Mouse (Mus musculus) G1E (cell line): ENCODE measurements at regions not wholly inside any gene's neighbourhood (a gene's known extent, or its start where the extent isn't known, plus 50 kb on each side); places are given as distances from the start of the nearest gene placed in this dataset.

Source experiments
- ATAC-seq: 2 replicates; pipeline ENCODE4 v1.8.0; 2016; ENCODE audit warnings: mild to moderate bottlenecking; ENCODE audit not compliant: insufficient number of reproducible peaks, poor library complexity, low FRiP score, severe bottlenecking; ENCODE audit errors: extremely low read depth
- DNase-seq: peaks from one replicate; pipeline ENCODE4 v3.0.0; 2012; ENCODE audit warnings: low spot score
- H3K27me3 ChIP-seq: 2 replicates; pipeline ENCODE4 v1.6.1; 2012; ENCODE audit warnings: mild to moderate bottlenecking, low read length, inconsistent platforms; ENCODE audit not compliant: insufficient read depth
- H3K36me3 ChIP-seq: replicated peaks from 2 replicates; pipeline ENCODE3; 2012; ENCODE audit warnings: mild to moderate bottlenecking, inconsistent platforms
- H3K4me1 ChIP-seq: 2 replicates; pipeline ENCODE4 v1.6.1; 2012; ENCODE audit warnings: low read depth, low read length, inconsistent platforms, mixed read lengths; ENCODE audit not compliant: insufficient read depth
- H3K4me3 ChIP-seq: 2 replicates; pipeline ENCODE4 v1.5.1; 2012; ENCODE audit warnings: low read depth, mild to moderate bottlenecking, inconsistent platforms, low read length, moderate library complexity, mixed read lengths
- H3K9me3 ChIP-seq: replicated peaks from 2 replicates; pipeline ENCODE4 v1.6.1; 2012; ENCODE audit warnings: inconsistent platforms
- CTCF ChIP-seq: IDR thresholded peaks from 2 replicates; pipeline ENCODE4 v1.5.1; 2012; ENCODE audit warnings: low read depth, low read length, inconsistent platforms, mixed read lengths
- GATA1 ChIP-seq: IDR thresholded peaks from 2 replicates; pipeline ENCODE4 v1.6.1; 2012; ENCODE audit warnings: borderline replicate concordance, low read length, inconsistent platforms, mixed read lengths
- GATA2 ChIP-seq: IDR thresholded peaks from 2 replicates; pipeline ENCODE4 v1.6.1; 2012; ENCODE audit warnings: low read depth, low read length, inconsistent platforms, borderline replicate concordance
- POLR2AphosphoS5 ChIP-seq: IDR thresholded peaks from 2 replicates; pipeline ENCODE4 v1.6.1; 2012; ENCODE audit warnings: low read depth, low read length, inconsistent platforms; ENCODE audit not compliant: insufficient replicate concordance
- TAL1 ChIP-seq: conservative IDR thresholded peaks from 2 replicates; pipeline ENCODE4 v1.6.1; 2012; ENCODE audit warnings: low read depth, low read length, inconsistent platforms, mixed read lengths

- TF ChIP-seq CTCF: no peak
- DNase-seq: no peak
- Histone ChIP-seq H3K9me3 (no peaks in the 10 kb centered on the region), H3K4me1 (peaks cover 4% of the 10 kb centered on the region; the same call in 1 of the 2 replicates), H3K27me3 (peaks cover 5% of the 10 kb centered on the region; the same call in 1 of the 2 replicates), H3K4me3 (no peak overlapping the region), H3K36me3 (no peaks in the 10 kb centered on the region)
- no peak for ATAC-seq
These were observed 134.5 kb downstream of the S1pr1 start for GRCm38 (mm10) chr3:115580131-115580932.

- no peaks in the 10 kb centered on the region for H3K4me1 ChIP-seq
- DNase-seq: no peak
- H3K4me3 ChIP-seq: no peak overlapping the region
- no peaks in the 10 kb centered on the region for H3K9me3 ChIP-seq
- no peak for TF ChIP-seq GATA1
- no peak for TF ChIP-seq TAL1
- TF ChIP-seq CTCF: no peak
- TF ChIP-seq GATA2: no peak
- TF ChIP-seq POLR2AphosphoS5: no peak
- H3K27me3 ChIP-seq: 0 out of 2 replicates have a peak, but pooled peaks cover 2% of the 10 kb centered on the region
- H3K36me3 ChIP-seq: no peaks in the 10 kb centered on the region
- ATAC-seq: no peak
These were observed 139.5 kb downstream of the S1pr1 start for GRCm38 (mm10) chr3:115575371-115575770.

DNA sequence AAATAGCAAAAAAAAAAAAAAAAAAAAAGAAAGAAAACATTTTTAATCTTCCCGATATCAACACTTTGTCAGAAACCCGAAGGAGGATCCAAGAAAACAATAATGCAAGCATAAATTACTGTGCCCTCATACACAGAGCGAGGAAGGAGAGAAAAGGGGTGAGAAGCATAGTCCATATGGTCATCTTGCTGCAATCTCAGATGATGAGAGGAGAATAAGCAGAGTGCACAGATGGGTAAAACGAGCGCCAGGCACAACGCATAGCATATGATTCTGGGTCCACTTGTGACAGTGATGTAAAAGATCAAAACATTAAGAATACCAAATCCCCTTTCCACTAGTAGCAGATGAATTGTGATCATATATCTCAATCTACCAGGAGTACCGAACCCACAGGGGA, 152.1 kb downstream of the S1pr1 start:
- no peaks in the 10 kb centered on the region for H3K36me3 ChIP-seq
- no peaks in the 10 kb centered on the region for H3K9me3 ChIP-seq
- H3K27me3 ChIP-seq: no peaks in the 10 kb centered on the region
- H3K4me3 ChIP-seq: no peak overlapping the region
- ATAC-seq: no peak
- no peaks in the 10 kb centered on the region for H3K4me1 ChIP-seq
- TF ChIP-seq CTCF (no peak), POLR2AphosphoS5 (no peak), GATA1 (no peak), TAL1 (no peak)
- DNase-seq: no peak

DNA sequence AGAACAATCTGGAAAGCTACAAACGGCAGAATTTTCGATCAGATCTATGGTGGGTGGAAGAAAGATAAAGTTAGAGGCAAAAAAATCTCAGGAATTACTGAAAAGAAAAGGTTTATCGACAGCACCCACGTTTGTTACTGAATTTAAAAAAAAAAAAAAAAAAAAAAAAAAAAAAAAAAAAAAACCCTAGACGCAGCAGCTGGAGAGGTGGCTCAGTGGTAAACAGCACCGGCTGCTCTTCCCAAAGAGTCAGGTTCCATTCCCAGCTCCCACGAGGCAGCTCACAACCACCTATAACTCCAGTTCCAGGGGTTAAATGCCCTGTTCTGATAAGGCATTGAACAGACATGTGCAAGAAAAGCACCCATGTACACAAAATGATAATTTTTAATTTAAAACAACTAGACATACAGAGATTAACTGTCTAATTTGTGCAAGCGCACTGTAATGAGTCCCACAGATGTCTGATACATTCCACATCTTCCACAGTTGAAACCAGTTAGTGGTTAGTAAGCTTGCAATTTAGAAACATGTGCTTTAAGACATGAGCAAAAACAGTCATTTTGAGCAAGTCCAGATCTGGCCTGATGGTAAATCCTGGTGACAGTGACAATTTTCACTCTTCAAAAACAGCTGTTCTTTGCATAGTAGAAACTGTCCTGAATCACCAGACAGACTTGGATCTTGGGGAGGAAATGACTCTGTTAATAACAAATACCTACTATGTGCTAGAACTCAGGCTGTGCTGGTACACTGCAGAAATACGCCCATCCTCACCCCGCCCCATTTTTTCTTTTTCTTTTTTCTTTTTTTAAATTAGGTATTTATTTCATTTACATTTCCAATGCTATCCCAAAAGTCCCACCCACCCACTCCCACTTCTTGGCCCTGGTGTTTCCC, 159.8 kb downstream of the S1pr1 start:
- Histone ChIP-seq H3K27me3 (no peaks in the 10 kb centered on the region), H3K9me3 (no peaks in the 10 kb centered on the region), H3K36me3 (no peaks in the 10 kb centered on the region), H3K4me1 (no peaks in the 10 kb centered on the region), H3K4me3 (no peak overlapping the region)
- DNase-seq (no peak), ATAC-seq (no peak)
- TF ChIP-seq CTCF: no peak
- TF ChIP-seq TAL1: no peak
- no peak for TF ChIP-seq GATA1
- TF ChIP-seq GATA2: no peak
- no peak for TF ChIP-seq POLR2AphosphoS5

DNA sequence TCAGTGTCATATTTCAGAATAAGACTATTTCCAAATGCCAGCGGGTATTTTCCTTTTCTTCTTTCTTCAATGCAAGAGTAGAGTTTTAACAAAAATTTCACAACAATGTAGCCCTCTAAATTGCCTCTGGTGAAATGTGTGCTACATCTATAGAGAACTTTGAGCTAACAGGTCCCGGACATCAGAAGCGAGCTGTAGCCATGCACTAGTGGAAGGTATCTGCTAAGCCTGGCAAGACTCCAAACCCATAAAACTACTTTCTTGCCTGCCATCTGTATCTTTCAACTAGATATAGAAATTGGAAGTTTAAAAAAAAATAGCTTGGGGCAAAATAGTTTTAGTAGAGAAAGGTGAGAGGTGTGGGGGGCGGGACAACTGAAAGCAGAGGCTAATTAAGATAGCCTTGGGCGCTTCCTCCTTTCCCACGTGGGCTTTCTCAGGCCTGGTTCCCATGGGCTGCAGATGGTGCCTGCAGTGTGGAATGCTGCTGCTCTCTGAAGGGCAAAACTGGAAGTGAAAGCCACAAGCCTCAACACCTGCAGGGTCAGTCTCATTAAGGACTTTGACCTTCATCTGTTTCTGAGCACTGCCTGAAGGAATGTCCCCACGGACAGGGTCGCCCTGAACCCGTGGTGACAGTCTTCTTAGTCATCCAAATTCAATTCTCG, 160.9 kb downstream of the S1pr1 start:
- TF ChIP-seq POLR2AphosphoS5 (no peak), TAL1 (no peak), GATA1 (no peak), GATA2 (no peak), CTCF (no peak)
- Histone ChIP-seq H3K4me1 (no peaks in the 10 kb centered on the region), H3K27me3 (no peaks in the 10 kb centered on the region), H3K36me3 (no peaks in the 10 kb centered on the region), H3K9me3 (no peaks in the 10 kb centered on the region), H3K4me3 (no peak overlapping the region)
- no peak for DNase-seq
- ATAC-seq: no peak

- TF ChIP-seq POLR2AphosphoS5: no peak
- no peak for TF ChIP-seq TAL1
- TF ChIP-seq GATA2: no peak
- TF ChIP-seq GATA1: no peak
- TF ChIP-seq CTCF: no peak
- H3K4me1 ChIP-seq: no peaks in the 10 kb centered on the region
- H3K36me3 ChIP-seq: no peaks in the 10 kb centered on the region
- DNase-seq (no peak), ATAC-seq (peak; percentile 28; the same call in 1 of the 2 replicates)
- no peak overlapping the region for H3K4me3 ChIP-seq
- H3K9me3 ChIP-seq: no peaks in the 10 kb centered on the region
- no peaks in the 10 kb centered on the region for H3K27me3 ChIP-seq
These were observed 173.1 kb downstream of the S1pr1 start for GRCm38 (mm10) chr3:115541789-115542188.
